Mouse (Mus musculus): ENCODE measurements around the gene Tmcc1. TPM values are rescaled to one million over a fixed set of nuclear protein-coding genes. Genes with fewer than 3 reads are reported as not detected.

Gene Tmcc1
- total and polyA plus RNA-seq, 2 experiments, result 17.7 to 34.3 TPM

- no peak overlapping the region for H3K9ac ChIP-seq (ENCODE audit: low read depth, low read length)
- H3K36me3 ChIP-seq (ENCODE audit: control insufficient read depth, insufficient read depth, low read length), result peaks cover 15% of the 10 kb centered on the region
- no peak overlapping the region for H3K4me3 ChIP-seq (ENCODE audit: insufficient read depth, low read depth, low read length)
- TF ChIP-seq CTCF (IDR thresholded peaks at IDR 0.05; ENCODE audit: low read depth, low read length), result no peak
- no peak for TF ChIP-seq POLR2A (IDR thresholded peaks at IDR 0.05; ENCODE audit: extremely low read depth, insufficient read depth, low read length)
- DNase-seq (ENCODE audit: extremely low read depth, low read depth, low spot score), result peak; percentile 55
- 0 out of 2 replicates have a peak overlapping the region, but pooled peaks have one; percentile 32 for H3K27ac ChIP-seq (replicated peaks; ENCODE audit: insufficient read depth, low read depth, low read length)
- peaks cover 28% of the 10 kb centered on the region for H3K4me1 ChIP-seq (ENCODE audit: control insufficient read depth, insufficient read depth, low read length)
- H3K79me2 ChIP-seq (ENCODE audit: control insufficient read depth, insufficient read depth, low read length), result peaks cover 37% of the 10 kb centered on the region
- no peaks in the 10 kb centered on the region for H3K27me3 ChIP-seq (ENCODE audit: control insufficient read depth, insufficient read depth, low read length)
- 10% methylated on average over 3 of the region's 3 CpGs for WGBS
Observed at GRCm38 (mm10) chr6:116047366-116047765, 145.9 kb downstream of the Tmcc1 start.

GRCm38 (mm10) chr6:116044039-116044438, 149.2 kb downstream of the Tmcc1 start:
- TF ChIP-seq POLR2A (IDR thresholded peaks at IDR 0.05; ENCODE audit: extremely low read depth, insufficient read depth, low read length), result no peak
- no peak for TF ChIP-seq CTCF (IDR thresholded peaks at IDR 0.05; ENCODE audit: low read depth, low read length)
- no peak for DNase-seq (ENCODE audit: extremely low read depth, low read depth, low spot score)
- Histone ChIP-seq H3K4me3 (ENCODE audit: insufficient read depth, low read depth, low read length) (no peak overlapping the region), H3K27ac (replicated peaks; ENCODE audit: insufficient read depth, low read depth, low read length) (no peak overlapping the region), H3K79me2 (ENCODE audit: control insufficient read depth, insufficient read depth, low read length) (peaks cover 29% of the 10 kb centered on the region; the same call in 1 of the 2 replicates), H3K4me1 (ENCODE audit: control insufficient read depth, insufficient read depth, low read length) (peaks cover 22% of the 10 kb centered on the region), H3K27me3 (ENCODE audit: control insufficient read depth, insufficient read depth, low read length) (no peaks in the 10 kb centered on the region), H3K36me3 (ENCODE audit: control insufficient read depth, insufficient read depth, low read length) (peaks cover 29% of the 10 kb centered on the region), H3K9ac (ENCODE audit: low read depth, low read length) (no peak overlapping the region)
- WGBS, result 51% methylated on average over 2 of the region's 2 CpGs

- TF ChIP-seq POLR2A (IDR thresholded peaks at IDR 0.05; ENCODE audit: extremely low read depth, insufficient read depth, low read length) (no peak), CTCF (IDR thresholded peaks at IDR 0.05; ENCODE audit: low read depth, low read length) (no peak)
- H3K27me3 ChIP-seq (ENCODE audit: control insufficient read depth, insufficient read depth, low read length), result no peaks in the 10 kb centered on the region
- no peak overlapping the region for H3K4me3 ChIP-seq (ENCODE audit: insufficient read depth, low read depth, low read length)
- DNase-seq (ENCODE audit: extremely low read depth, low read depth, low spot score), result no peak
- H3K9ac ChIP-seq (ENCODE audit: low read depth, low read length), result no peak overlapping the region
- H3K4me1 ChIP-seq (ENCODE audit: control insufficient read depth, insufficient read depth, low read length), result peaks cover 14% of the 10 kb centered on the region
- 34% methylated on average over 2 of the region's 2 CpGs for WGBS
- peaks cover 30% of the 10 kb centered on the region for H3K79me2 ChIP-seq (ENCODE audit: control insufficient read depth, insufficient read depth, low read length)
- no peak overlapping the region for H3K27ac ChIP-seq (replicated peaks; ENCODE audit: insufficient read depth, low read depth, low read length)
- peaks cover 30% of the 10 kb centered on the region for H3K36me3 ChIP-seq (ENCODE audit: control insufficient read depth, insufficient read depth, low read length)
Observed at GRCm38 (mm10) chr6:116038222-116038621, 155.1 kb downstream of the Tmcc1 start.

- Histone ChIP-seq H3K79me2 (ENCODE audit: control insufficient read depth, insufficient read depth, low read length) (peaks cover 32% of the 10 kb centered on the region), H3K4me1 (ENCODE audit: control insufficient read depth, insufficient read depth, low read length) (peaks cover 14% of the 10 kb centered on the region), H3K36me3 (ENCODE audit: control insufficient read depth, insufficient read depth, low read length) (peaks cover 32% of the 10 kb centered on the region), H3K27me3 (ENCODE audit: control insufficient read depth, insufficient read depth, low read length) (no peaks in the 10 kb centered on the region), H3K9ac (ENCODE audit: low read depth, low read length) (no peak overlapping the region), H3K4me3 (ENCODE audit: insufficient read depth, low read depth, low read length) (no peak overlapping the region), H3K27ac (replicated peaks; ENCODE audit: insufficient read depth, low read depth, low read length) (peak overlapping the region; percentile 48; the same call in 1 of the 2 replicates)
- TF ChIP-seq CTCF (IDR thresholded peaks at IDR 0.05; ENCODE audit: low read depth, low read length), result no peak
- no peak for TF ChIP-seq POLR2A (IDR thresholded peaks at IDR 0.05; ENCODE audit: extremely low read depth, insufficient read depth, low read length)
- peak; percentile 58 for DNase-seq (ENCODE audit: extremely low read depth, low read depth, low spot score)
- 68% methylated on average over 5 of the region's 5 CpGs for WGBS
Observed at GRCm38 (mm10) chr6:116037281-116037831, 155.9 kb downstream of the Tmcc1 start.

GRCm38 (mm10) chr6:116036555-116036954, 156.7 kb downstream of the Tmcc1 start:
- Histone ChIP-seq H3K4me3 (ENCODE audit: insufficient read depth, low read depth, low read length) (no peak overlapping the region), H3K36me3 (ENCODE audit: control insufficient read depth, insufficient read depth, low read length) (peaks cover 29% of the 10 kb centered on the region), H3K27me3 (ENCODE audit: control insufficient read depth, insufficient read depth, low read length) (no peaks in the 10 kb centered on the region), H3K79me2 (ENCODE audit: control insufficient read depth, insufficient read depth, low read length) (peaks cover 32% of the 10 kb centered on the region), H3K4me1 (ENCODE audit: control insufficient read depth, insufficient read depth, low read length) (peaks cover 14% of the 10 kb centered on the region), H3K9ac (ENCODE audit: low read depth, low read length) (no peak overlapping the region), H3K27ac (replicated peaks; ENCODE audit: insufficient read depth, low read depth, low read length) (no peak overlapping the region)
- no peak for TF ChIP-seq POLR2A (IDR thresholded peaks at IDR 0.05; ENCODE audit: extremely low read depth, insufficient read depth, low read length)
- no peak for TF ChIP-seq CTCF (IDR thresholded peaks at IDR 0.05; ENCODE audit: low read depth, low read length)
- DNase-seq (ENCODE audit: extremely low read depth, low read depth, low spot score), result peak; percentile 54
- WGBS, result 60% methylated on average over 2 of the region's 2 CpGs

- Histone ChIP-seq H3K27me3 (ENCODE audit: control insufficient read depth, insufficient read depth, low read length) (no peaks in the 10 kb centered on the region), H3K79me2 (ENCODE audit: control insufficient read depth, insufficient read depth, low read length) (peaks cover 11% of the 10 kb centered on the region; the same call in 1 of the 2 replicates), H3K36me3 (ENCODE audit: control insufficient read depth, insufficient read depth, low read length) (peaks cover 14% of the 10 kb centered on the region), H3K9ac (ENCODE audit: low read depth, low read length) (no peak overlapping the region), H3K4me3 (ENCODE audit: insufficient read depth, low read depth, low read length) (no peak overlapping the region), H3K4me1 (ENCODE audit: control insufficient read depth, insufficient read depth, low read length) (peaks cover 7% of the 10 kb centered on the region; the same call in 1 of the 2 replicates), H3K27ac (replicated peaks; ENCODE audit: insufficient read depth, low read depth, low read length) (no peak overlapping the region)
- WGBS, result 94% methylated on average over 5 of the region's 5 CpGs
- TF ChIP-seq CTCF (IDR thresholded peaks at IDR 0.05; ENCODE audit: low read depth, low read length), result no peak
- TF ChIP-seq POLR2A (IDR thresholded peaks at IDR 0.05; ENCODE audit: extremely low read depth, insufficient read depth, low read length), result no peak
- no peak for DNase-seq (ENCODE audit: extremely low read depth, low read depth, low spot score)
Observed at GRCm38 (mm10) chr6:116031052-116031451, 162.2 kb downstream of the Tmcc1 start.
